Mouse (Mus musculus): ENCODE data around the gene Zfp94.

- TF ChIP-seq MAFK (IDR thresholded peaks at IDR 0.05; ENCODE audit: insufficient read depth, low read depth, low read length) (no peak), ZC3H11A (IDR thresholded peaks at IDR 0.05; ENCODE audit: borderline replicate concordance, low read depth, low read length) (no peak), HCFC1 (IDR thresholded peaks at IDR 0.05; ENCODE audit: borderline replicate concordance, insufficient read depth, low read length) (no peak)
Measured at GRCm38 (mm10) chr7:24259306-24259999, 57.0 kb downstream of the Zfp94 start.

Measured in ES-E14 (cell line).